In the genomic region with DNA sequence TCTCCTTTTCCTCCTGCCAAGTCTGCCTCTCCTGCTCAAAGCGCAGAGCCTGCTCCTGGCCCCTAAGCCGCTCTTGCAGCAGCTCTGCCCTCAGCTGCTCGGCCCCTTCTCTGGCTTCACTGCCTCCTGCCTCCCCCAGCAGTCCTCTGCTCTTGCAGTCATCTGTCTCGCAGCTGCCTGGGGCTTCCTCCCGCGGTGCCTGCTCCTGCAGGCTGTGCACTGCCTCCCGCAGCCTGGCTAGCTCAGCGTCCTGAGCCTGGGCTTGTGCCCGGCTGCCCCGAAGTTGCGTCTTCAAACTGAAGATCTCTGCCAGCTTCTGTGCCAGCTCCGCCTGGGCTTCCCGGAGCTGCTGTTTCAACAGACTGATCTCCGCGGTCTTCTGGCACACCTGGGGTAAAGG, we compare ENCODE assay signal across 8 mouse cellular contexts. TPM values are rescaled to one million over a fixed set of nuclear protein-coding genes. Genes with fewer than 3 reads are reported as not detected.
DNase-seq lines count a peak whose midpoint lies in the region; ATAC-seq and TF ChIP-seq lines count a peak whose summit lies in the region.

No protein-coding gene starts in this region.

- peaks cover 45% of the 10 kb centered on the region for H3K4me1 ChIP-seq in embryonic facial prominence, embryonic 10.5 days

- ATAC-seq in monocyte, adult 5-6 weeks (replicated peaks; ENCODE audit: insufficient number of reproducible peaks, low FRiP score, low TSS enrichment, poor library complexity, severe bottlenecking) = no peak

- H3K27ac ChIP-seq in left cerebral cortex, adult 2 months = peak overlapping the region; percentile 32; the same call in 1 of the 2 replicates
- H3K27ac ChIP-seq in embryonic facial prominence, embryonic 10.5 days (replicated peaks) = peak overlapping the region; percentile 2; the same call in 1 of the 2 replicates

- H3K36me3 ChIP-seq in embryonic facial prominence, embryonic 10.5 days (replicated peaks) = peaks cover 46% of the 10 kb centered on the region

- peaks cover 13% of the 10 kb centered on the region; the same call in 1 of the 2 replicates for H3K27me3 ChIP-seq in embryonic facial prominence, embryonic 10.5 days (replicated peaks; ENCODE audit: low read depth, poor library complexity, severe bottlenecking)

- peak; percentile 56 for DNase-seq in adrenal gland, postnatal 10 days
- no peak for DNase-seq in adrenal gland, adult 8-10 months
- DNase-seq in left cerebral cortex, adult 2 months (ENCODE audit: extremely low spot score in 1 of 2, low spot score in 2 of 2) = no peak
- DNase-seq in left cerebral cortex, adult 18-20 months (ENCODE audit: low spot score in 2 of 2) = no peak
- DNase-seq in embryonic facial prominence, embryonic 10.5 days (ENCODE audit: low spot score) = peak; percentile 28
- peak; percentile 38 to 77 for DNase-seq in spleen, postnatal 4 days (ENCODE audit: low spot score in 2 of 2)
- no peak for DNase-seq in right cerebral cortex, postnatal 4 days

- intact Hi-C loops in left cerebral cortex, adult 2 months (cut with DNase I) = no loop called here

- no peak for TF ChIP-seq CTCF in left cerebral cortex, adult 2 months (IDR thresholded peaks at IDR 0.05)

- no peaks in the 10 kb centered on the region for H3K9me3 ChIP-seq in embryonic facial prominence, embryonic 10.5 days

- WGBS in embryonic facial prominence, embryonic 10.5 days = 48% methylated on average over 15 of the region's 15 CpGs

- no peak overlapping the region for H3K4me3 ChIP-seq in left cerebral cortex, adult 2 months
- H3K4me3 ChIP-seq in embryonic facial prominence, embryonic 10.5 days = no peak overlapping the region

RNA-seq across cellular contexts. Expression of a gene that starts 6.9 kb away (rescaled TPM):
- 10 to 100 TPM; 16.2 to 26.3 TPM for total RNA-seq in adrenal gland, postnatal 10 days (2021)
- total RNA-seq in adrenal gland, adult 8-10 months (2022) = 10 to 100 TPM in 1 of 4 experiments, 1 to 10 TPM in 3; 8.2 to 10.6 (median 8.5) TPM
- 10 to 100 TPM; 10.4 to 14.3 TPM for total RNA-seq in left cerebral cortex, adult 2 months (2021)
- total RNA-seq in left cerebral cortex, adult 18-20 months (2021) = 10 to 100 TPM; 15.2 to 19.0 TPM
- polyA plus RNA-seq in embryonic facial prominence, embryonic 10.5 days (2016; fragmentation: Nextera tagmentation; extraction: Ambion mirVana) = 15.8 and 17.4 TPM in 2 replicates
- total RNA-seq in monocyte, adult 5-6 weeks (2017) = 1.4 to 6.3 TPM (median 3.3 TPM) in 3 replicates

RNA-seq across cellular contexts. Expression of a gene that starts 7.0 kb away (rescaled TPM):
- total RNA-seq in adrenal gland, postnatal 10 days (2021) = 1 to 10 TPM; 1.1 to 3.5 TPM
- 1 to 10 TPM; 1.6 to 5.4 (median 2.8) TPM for total RNA-seq in adrenal gland, adult 8-10 months (2022)
- total RNA-seq in left cerebral cortex, adult 2 months (2021) = 1 to 10 TPM; 1.8 to 1.9 TPM
- total RNA-seq in left cerebral cortex, adult 18-20 months (2021) = 1 to 10 TPM; 2.1 to 2.2 TPM
- polyA plus RNA-seq in embryonic facial prominence, embryonic 10.5 days (2016; fragmentation: Nextera tagmentation; extraction: Ambion mirVana) = 1.6 and 2.4 TPM in 2 replicates
- 0.43 to 2.0 TPM (median 0.57 TPM) in 3 replicates for total RNA-seq in monocyte, adult 5-6 weeks (2017)

RNA-seq across cellular contexts. Expression of a gene that starts 8.1 kb away (rescaled TPM):
- total RNA-seq in adrenal gland, postnatal 10 days (2021) = 10 to 100 TPM; 33.2 to 34.6 TPM
- 10 to 100 TPM; 42.4 to 60.2 (median 51.6) TPM for total RNA-seq in adrenal gland, adult 8-10 months (2022)
- total RNA-seq in left cerebral cortex, adult 2 months (2021) = 10 to 100 TPM; 56.1 to 61.9 TPM
- total RNA-seq in left cerebral cortex, adult 18-20 months (2021) = 10 to 100 TPM; 59.9 to 60.3 TPM
- 32.7 and 38.1 TPM in 2 replicates for polyA plus RNA-seq in embryonic facial prominence, embryonic 10.5 days (2016; fragmentation: Nextera tagmentation; extraction: Ambion mirVana)
- 10.3 to 23.0 TPM (median 13.5 TPM) in 3 replicates for total RNA-seq in monocyte, adult 5-6 weeks (2017)

RNA-seq across cellular contexts. Expression of a gene that starts 24.2 kb away (rescaled TPM):
- total RNA-seq in adrenal gland, postnatal 10 days (2021) = 10 to 100 TPM; 64.2 to 67.9 TPM
- total RNA-seq in adrenal gland, adult 8-10 months (2022) = 10 to 100 TPM; 52.2 to 75.1 (median 56.2) TPM
- total RNA-seq in left cerebral cortex, adult 2 months (2021) = 10 to 100 TPM; 45.0 to 46.2 TPM
- 10 to 100 TPM; 44.8 to 48.4 TPM for total RNA-seq in left cerebral cortex, adult 18-20 months (2021)
- polyA plus RNA-seq in embryonic facial prominence, embryonic 10.5 days (2016; fragmentation: Nextera tagmentation; extraction: Ambion mirVana) = 260 and 276 TPM in 2 replicates
- 25.0 to 37.2 TPM (median 27.0 TPM) in 3 replicates for total RNA-seq in monocyte, adult 5-6 weeks (2017)

RNA-seq across cellular contexts. Expression of a gene that starts 37.1 kb away (rescaled TPM):
- 100 to 1,000 TPM; 278 to 298 TPM for total RNA-seq in adrenal gland, postnatal 10 days (2021)
- 100 to 1,000 TPM; 219 to 321 (median 266) TPM for total RNA-seq in adrenal gland, adult 8-10 months (2022)
- total RNA-seq in left cerebral cortex, adult 2 months (2021) = 100 to 1,000 TPM; 120 to 127 TPM
- 100 to 1,000 TPM; 132 TPM for total RNA-seq in left cerebral cortex, adult 18-20 months (2021)
- 636 and 666 TPM in 2 replicates for polyA plus RNA-seq in embryonic facial prominence, embryonic 10.5 days (2016; fragmentation: Nextera tagmentation; extraction: Ambion mirVana)
- total RNA-seq in monocyte, adult 5-6 weeks (2017) = 353 to 398 TPM (median 355 TPM) in 3 replicates

Comparison
In these comparisons a context has a peak if more than half of its experiments do, and no peak if none do; other contexts are left out.
1. DNase-seq: peak in adrenal gland, postnatal 10 days (single experiment), embryonic facial prominence, embryonic 10.5 days (single experiment) and spleen, postnatal 4 days (2 of 2); none in adrenal gland, adult 8-10 months (single experiment), left cerebral cortex, adult 2 months (0 of 2), left cerebral cortex, adult 18-20 months (0 of 2) and right cerebral cortex, postnatal 4 days (single experiment).